Comparison of ENCODE assay signal across 8 mouse cellular contexts in genomic region chr8:55034309-55034708, GRCm38 (mm10).
A peak's percentile ranks its signal among the peaks of the same experiment; 100 is the strongest.
DNase-seq lines count a peak whose midpoint lies in the region; ATAC-seq lines count a peak whose summit lies in the region.

No protein-coding gene starts in this region.

- peaks cover 5% of the 10 kb centered on the region for H3K4me1 ChIP-seq in hindbrain, embryonic 16.5 days (ENCODE audit: control insufficient read depth, insufficient read depth, low read depth, low read length)
- peaks cover 19% of the 10 kb centered on the region for H3K4me1 ChIP-seq in midbrain, embryonic 12.5 days

- H3K4me3 ChIP-seq in hindbrain, embryonic 16.5 days (ENCODE audit: low read length) = no peak overlapping the region
- no peak overlapping the region for H3K4me3 ChIP-seq in midbrain, embryonic 12.5 days

- ATAC-seq in hindbrain, embryonic 16.5 days = peak; percentile 97
- peak; percentile 95 for ATAC-seq in midbrain, embryonic 12.5 days (ENCODE audit: low FRiP score, low read depth)

- peak overlapping the region; percentile 2; the same call in 1 of the 2 replicates for H3K4me2 ChIP-seq in hindbrain, embryonic 16.5 days (ENCODE audit: low read length)
- no peak overlapping the region for H3K4me2 ChIP-seq in midbrain, embryonic 12.5 days (replicated peaks)

- no peak overlapping the region for H3K9ac ChIP-seq in hindbrain, embryonic 16.5 days (ENCODE audit: low read depth, low read length)
- H3K9ac ChIP-seq in midbrain, embryonic 12.5 days (replicated peaks) = no peak overlapping the region

- no peaks in the 10 kb centered on the region for H3K27me3 ChIP-seq in hindbrain, embryonic 16.5 days (replicated peaks; ENCODE audit: control insufficient read depth, insufficient read depth, low read length)
- H3K27me3 ChIP-seq in midbrain, embryonic 12.5 days = no peaks in the 10 kb centered on the region

- no peaks in the 10 kb centered on the region for H3K9me3 ChIP-seq in hindbrain, embryonic 16.5 days (ENCODE audit: control insufficient read depth, low read length)
- H3K9me3 ChIP-seq in midbrain, embryonic 12.5 days = no peaks in the 10 kb centered on the region

- 5% methylated on average over 1 of the region's 1 CpGs for WGBS in hindbrain, embryonic 16.5 days
- WGBS in midbrain, embryonic 12.5 days = 3% methylated on average over 1 of the region's 1 CpGs

- peak; percentile 16 for DNase-seq in adrenal gland, postnatal 25 days
- DNase-seq in adrenal gland, adult 8-10 months = no peak
- DNase-seq in embryo, embryonic 9.5 days (ENCODE audit: extremely low spot score) = peak; percentile 38
- DNase-seq in spleen, postnatal 10 days (ENCODE audit: low spot score in 2 of 2) = no peak
- no peak for DNase-seq in kidney, postnatal 4 days
- no peak for DNase-seq in ovary, postnatal 36 days (ENCODE audit: low spot score)

- H3K36me3 ChIP-seq in hindbrain, embryonic 16.5 days (ENCODE audit: control insufficient read depth, insufficient read depth, low read length) = no peaks in the 10 kb centered on the region
- no peaks in the 10 kb centered on the region for H3K36me3 ChIP-seq in midbrain, embryonic 12.5 days

- H3K27ac ChIP-seq in hindbrain, embryonic 16.5 days (ENCODE audit: low read depth, low read length) = peak overlapping the region; percentile 26
- peak overlapping the region; percentile 80 for H3K27ac ChIP-seq in midbrain, embryonic 12.5 days (replicated peaks)

Comparison
In these comparisons a context has a peak if more than half of its experiments do, and no peak if none do; other contexts are left out.
1. DNase-seq: peak in adrenal gland, postnatal 25 days (single experiment) and embryo, embryonic 9.5 days (single experiment); none in adrenal gland, adult 8-10 months (single experiment), spleen, postnatal 10 days (0 of 2), kidney, postnatal 4 days (0 of 2) and ovary, postnatal 36 days (single experiment).